Mouse (Mus musculus): Measurements from ENCODE around the gene Pigl.

Pigl gene

DNA sequence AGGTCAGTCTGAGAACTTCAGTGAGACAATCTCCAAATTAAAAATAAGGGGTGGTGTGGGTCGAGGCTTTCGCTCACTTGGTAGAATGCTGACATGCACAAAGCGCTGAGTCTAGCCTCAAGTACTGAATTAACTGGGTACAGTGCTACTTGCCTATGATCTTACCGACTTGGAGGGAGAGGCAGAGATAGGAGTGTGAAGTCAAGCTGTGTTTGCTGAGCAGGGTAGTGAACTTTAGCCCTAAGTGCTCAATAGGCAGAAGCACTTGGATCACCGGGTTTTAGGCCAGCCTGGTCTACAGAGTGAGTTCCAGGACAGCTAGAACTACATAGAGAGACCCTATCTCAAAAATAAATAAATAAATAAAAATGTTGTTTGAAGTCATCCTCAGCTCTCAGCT is 98.9 kb downstream of the Pigl start:
- DNase-seq (ENCODE audit: low spot score in 2 of 2): no peak

- DNase-seq (ENCODE audit: low spot score in 2 of 2): no peak
Measured at GRCm38 (mm10) chr11:62558152-62558551, 99.9 kb downstream of the Pigl start.

DNA sequence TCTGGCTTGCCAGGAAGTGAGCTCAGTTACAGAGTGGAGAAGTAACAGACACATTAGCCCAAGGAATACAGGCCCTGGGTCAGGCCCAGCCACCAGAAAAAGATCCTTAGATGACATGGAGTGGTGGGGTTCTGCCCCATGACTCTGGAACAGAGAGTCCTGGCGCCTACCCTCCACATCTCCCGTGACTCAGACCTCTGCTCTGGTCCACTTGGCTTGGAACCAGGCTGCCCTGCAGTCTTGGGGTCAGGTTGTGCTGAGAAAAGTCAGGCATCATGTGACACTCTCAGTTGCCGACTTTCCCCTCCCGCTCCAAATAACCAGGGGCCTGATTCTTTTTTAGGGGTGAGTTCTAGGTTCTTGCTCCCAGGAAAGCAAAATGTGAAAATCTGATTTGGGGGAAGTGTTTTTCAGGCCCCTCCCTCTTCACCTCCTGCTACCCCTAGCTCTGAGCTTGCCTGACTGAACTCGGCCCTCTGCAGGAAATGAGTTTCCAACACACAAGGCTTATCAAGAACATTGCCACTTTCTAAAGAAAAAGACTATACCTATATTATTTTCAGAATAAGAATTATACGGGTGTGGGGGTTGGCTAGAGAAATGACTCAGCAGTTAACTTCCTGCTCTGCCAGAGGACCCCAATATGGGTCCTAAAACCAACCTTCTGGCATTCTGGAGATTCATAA is 100.8 kb downstream of the Pigl start:
- DNase-seq (ENCODE audit: low spot score in 2 of 2): peak; percentile 62 to 85

- DNase-seq (ENCODE audit: low spot score in 2 of 2): peak in 1 of 2 experiments; percentile 16
Measured at GRCm38 (mm10) chr11:62560463-62561016, 102.3 kb downstream of the Pigl start.

DNA sequence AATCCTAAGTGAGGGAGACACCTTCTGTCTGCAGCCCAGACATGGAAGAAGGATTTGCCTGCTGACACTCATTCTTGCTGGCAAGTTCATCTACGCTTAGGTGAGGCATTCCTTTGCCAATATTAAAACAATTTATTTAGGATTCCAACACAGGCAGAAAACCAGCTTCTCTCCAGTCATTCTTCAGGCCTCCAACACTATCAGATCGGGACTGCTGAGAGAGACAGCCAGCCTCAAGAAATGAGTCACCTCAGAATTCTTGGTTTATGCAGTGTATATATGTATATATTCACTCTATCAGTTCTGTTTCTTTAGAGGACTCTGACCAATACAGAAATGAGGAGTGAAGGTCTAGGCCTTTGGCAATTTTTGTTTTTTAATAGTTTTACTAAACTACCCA is 105.3 kb downstream of the Pigl start:
- DNase-seq (ENCODE audit: low spot score in 2 of 2): no peak
